Mouse (Mus musculus) hindbrain, embryonic 16.5 days (tissue): ENCODE results near the gene Atxn1. TPM values are rescaled to one million over a fixed set of nuclear protein-coding genes. Genes with fewer than 3 reads are reported as not detected.

Experiments used
- ATAC-seq: fragments of 200-750 bp; cut with Nextera tagmentation; 2 replicates; pipeline ENCODE4 v1.8.0; 2017; ENCODE audit warnings: moderate TSS enrichment, moderate library complexity
- H3K27ac ChIP-seq: fragments of 300-500 bp; sonication (generic); 2 replicates; pipeline ENCODE4 v1.5.1; 2014; ENCODE audit warnings: low read depth, mild to moderate bottlenecking, control low read depth, low read length, moderate library complexity
- H3K27me3 ChIP-seq: fragments of 300-500 bp; sonication (generic); replicated peaks from 2 replicates; pipeline ENCODE4 v1.6.1; 2014; ENCODE audit warnings: low read length; ENCODE audit not compliant: control insufficient read depth, insufficient read depth
- H3K36me3 ChIP-seq: fragments of 300-500 bp; sonication (generic); 2 replicates; pipeline ENCODE4 v1.6.1; 2014; ENCODE audit warnings: mild to moderate bottlenecking, low read length, moderate library complexity, mixed read lengths; ENCODE audit not compliant: control insufficient read depth, insufficient read depth
- H3K4me1 ChIP-seq: fragments of 300-500 bp; sonication (generic); 2 replicates; pipeline ENCODE4 v1.6.1; 2014; ENCODE audit warnings: low read depth, low read length; ENCODE audit not compliant: control insufficient read depth, insufficient read depth
- H3K4me2 ChIP-seq: fragments of 300-500 bp; sonication (generic); 2 replicates; pipeline ENCODE4 v1.6.1; 2014; ENCODE audit warnings: mild to moderate bottlenecking, low read length, control low read depth, moderate library complexity
- H3K4me3 ChIP-seq: fragments of 300-500 bp; sonication (generic); 2 replicates; pipeline ENCODE4 v1.5.1; 2014; ENCODE audit warnings: mild to moderate bottlenecking, low read length, control low read depth, moderate library complexity
- H3K9ac ChIP-seq: fragments of 300-500 bp; sonication (generic); 2 replicates; pipeline ENCODE4 v1.6.1; 2014; ENCODE audit warnings: low read depth, mild to moderate bottlenecking, control low read depth, low read length, moderate library complexity
- H3K9me3 ChIP-seq: fragments of 300-500 bp; sonication (generic); 2 replicates; pipeline ENCODE4 v1.6.1; 2014; ENCODE audit warnings: mild to moderate bottlenecking, low read length, moderate library complexity; ENCODE audit not compliant: control insufficient read depth
- WGBS: fragments of 180-500 bp; shearing (Covaris S2); extraction: QIAGEN DNeasy Blood & Tissue Kit; methylation state at CpG from one replicate; pipeline ENCODE4 v1.1.7; 2014; 5-methylcytosine and 5-hydroxymethylcytosine counted together
- polyA plus RNA-seq: library from polyadenylated mRNA; unstranded; fragments of >200 nt; fragmentation: Nextera tagmentation; extraction: Ambion mirVana; gene quantifications from 2 replicates; pipeline ENCODE4 v1.2.1, GENCODE M21; 2015

Gene Atxn1
- polyA plus RNA-seq, 1 experiment from 2014 or later: 8.3 TPM

GRCm38 (mm10) chr13:45715583-45716180 lies 249.1 kb downstream of the Atxn1 start:
- ATAC-seq: no peak
- H3K27me3 ChIP-seq: no peaks in the 10 kb centered on the region
- WGBS: 61% methylated on average over 7 of the region's 7 CpGs
- no peak overlapping the region for H3K27ac ChIP-seq
- no peak overlapping the region for H3K4me3 ChIP-seq
- H3K9ac ChIP-seq: no peak overlapping the region
- H3K9me3 ChIP-seq: no peaks in the 10 kb centered on the region
- H3K4me2 ChIP-seq: no peak overlapping the region
- no peaks in the 10 kb centered on the region for H3K36me3 ChIP-seq
- H3K4me1 ChIP-seq: no peaks in the 10 kb centered on the region

DNA sequence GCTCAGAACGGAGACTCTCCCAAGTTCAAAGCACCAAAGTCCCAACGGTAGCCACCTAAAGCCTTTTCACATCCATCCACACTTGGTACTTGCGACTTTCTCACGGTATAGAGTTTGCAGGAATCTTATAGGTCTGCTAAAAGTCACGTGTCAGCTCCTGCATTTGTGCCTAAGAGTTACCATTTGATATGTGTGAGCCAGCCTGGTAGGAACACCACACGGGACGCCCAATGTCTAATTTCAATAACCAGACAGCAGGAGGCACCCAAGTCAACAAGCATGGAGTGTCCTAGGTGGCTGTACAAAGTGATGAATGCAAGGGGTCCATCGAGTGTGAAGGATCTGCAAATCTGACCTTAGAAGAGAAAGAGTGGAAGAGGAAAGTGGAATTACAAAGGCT lies 254.8 kb downstream of the Atxn1 start:
- WGBS: 87% methylated on average over 8 of the region's 8 CpGs
- Histone ChIP-seq H3K9ac (no peak overlapping the region), H3K27me3 (no peaks in the 10 kb centered on the region), H3K4me1 (no peaks in the 10 kb centered on the region), H3K27ac (no peak overlapping the region), H3K4me3 (no peak overlapping the region), H3K36me3 (no peaks in the 10 kb centered on the region), H3K4me2 (no peak overlapping the region), H3K9me3 (no peaks in the 10 kb centered on the region)
- no peak for ATAC-seq

DNA sequence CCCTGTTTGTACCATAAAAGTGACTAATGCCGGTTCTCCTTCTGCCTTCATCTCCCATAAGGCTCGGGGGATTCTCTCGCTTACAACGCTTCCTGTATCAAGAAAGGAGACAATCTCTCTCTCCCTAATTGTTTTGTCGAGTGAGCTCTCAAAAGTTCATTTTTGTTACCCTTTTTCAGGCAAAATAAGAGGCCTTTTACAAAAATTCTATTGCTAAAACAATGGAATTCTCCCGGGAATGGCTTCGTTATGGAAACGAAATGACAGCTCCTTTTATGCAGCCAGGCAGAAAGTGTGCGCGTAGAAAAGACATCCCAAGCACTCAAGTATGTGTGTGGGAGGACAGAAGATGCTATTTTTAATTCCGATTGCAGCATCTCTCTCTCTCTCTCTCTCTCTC lies 255.4 kb downstream of the Atxn1 start:
- Histone ChIP-seq H3K4me3 (no peak overlapping the region), H3K36me3 (no peaks in the 10 kb centered on the region), H3K9ac (no peak overlapping the region), H3K27ac (0 out of 2 replicates have a peak overlapping the region, but pooled peaks have one; percentile 4), H3K9me3 (no peaks in the 10 kb centered on the region), H3K27me3 (no peaks in the 10 kb centered on the region), H3K4me2 (no peak overlapping the region), H3K4me1 (no peaks in the 10 kb centered on the region)
- ATAC-seq: no peak
- 39% methylated on average over 11 of the region's 11 CpGs for WGBS

DNA sequence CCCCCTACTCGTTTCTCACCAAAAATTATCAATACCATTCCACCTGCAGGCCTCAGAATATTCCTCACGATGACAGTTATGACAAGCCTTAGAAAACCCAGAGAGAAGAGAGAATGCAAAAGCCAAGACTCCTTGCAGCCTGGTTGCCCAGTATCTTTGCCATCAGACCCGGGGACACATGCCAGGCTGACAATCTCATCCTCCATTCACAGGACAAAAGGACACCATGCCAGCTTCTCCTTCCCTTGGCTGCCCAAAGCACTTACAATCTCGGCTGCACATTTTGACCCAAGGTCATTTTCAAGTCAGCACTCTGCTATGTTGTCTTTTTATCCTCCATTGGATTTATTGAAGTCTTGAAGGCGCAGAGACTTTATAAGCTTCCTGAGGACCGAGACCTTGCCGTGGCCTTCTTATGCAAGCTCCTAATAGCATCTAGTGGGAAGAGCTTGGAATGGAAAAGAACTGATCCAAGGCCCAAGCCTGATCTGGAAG lies 263.5 kb downstream of the Atxn1 start:
- H3K4me3 ChIP-seq: no peak overlapping the region

GRCm38 (mm10) chr13:45698982-45699381 lies 265.8 kb downstream of the Atxn1 start:
- Histone ChIP-seq H3K4me1 (no peaks in the 10 kb centered on the region), H3K4me3 (no peak overlapping the region), H3K9ac (no peak overlapping the region), H3K27me3 (no peaks in the 10 kb centered on the region), H3K9me3 (peaks cover 2% of the 10 kb centered on the region; the same call in 1 of the 2 replicates), H3K27ac (no peak overlapping the region), H3K36me3 (no peaks in the 10 kb centered on the region), H3K4me2 (no peak overlapping the region)
- WGBS: 86% methylated on average over 3 of the region's 3 CpGs
- ATAC-seq: no peak

More for the DNA sequence above, 263.5 kb downstream of the Atxn1 start:
- Histone ChIP-seq H3K4me2 (no peak overlapping the region), H3K27ac (no peak overlapping the region), H3K36me3 (no peaks in the 10 kb centered on the region), H3K9me3 (no peaks in the 10 kb centered on the region), H3K27me3 (no peaks in the 10 kb centered on the region), H3K4me1 (no peaks in the 10 kb centered on the region), H3K9ac (no peak overlapping the region)
- no peak for ATAC-seq
- 72% methylated on average over 7 of the region's 7 CpGs for WGBS

DNA sequence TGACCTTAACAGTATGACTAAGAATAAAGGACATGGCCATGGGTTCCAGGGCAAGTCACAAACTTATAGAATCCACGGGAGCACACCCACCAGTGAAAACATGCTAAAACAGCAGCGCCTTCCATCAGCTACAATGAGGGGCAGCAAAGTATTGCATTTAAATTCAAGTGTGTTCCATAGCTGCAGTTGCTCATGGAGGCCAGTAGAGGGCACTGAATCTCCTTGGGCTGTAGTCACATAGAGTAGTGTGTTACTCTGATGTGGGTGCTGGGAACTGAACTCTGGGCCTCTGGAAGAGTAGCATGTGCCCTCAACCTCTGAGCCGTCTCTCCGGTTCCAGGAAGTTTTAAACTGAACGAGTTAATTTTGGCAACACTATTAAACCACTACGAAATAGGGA lies 268.8 kb downstream of the Atxn1 start:
- no peak overlapping the region for H3K9ac ChIP-seq
- H3K27ac ChIP-seq: no peak overlapping the region
- H3K36me3 ChIP-seq: no peaks in the 10 kb centered on the region
- H3K9me3 ChIP-seq: peaks cover 2% of the 10 kb centered on the region; the same call in 1 of the 2 replicates
- no peak for ATAC-seq
- H3K4me1 ChIP-seq: no peaks in the 10 kb centered on the region
- WGBS: 94% methylated on average over 6 of the region's 6 CpGs
- no peak overlapping the region for H3K4me2 ChIP-seq
- no peaks in the 10 kb centered on the region for H3K27me3 ChIP-seq
- no peak overlapping the region for H3K4me3 ChIP-seq

GRCm38 (mm10) chr13:45694921-45695437 lies 269.8 kb downstream of the Atxn1 start:
- H3K27me3 ChIP-seq: no peaks in the 10 kb centered on the region

DNA sequence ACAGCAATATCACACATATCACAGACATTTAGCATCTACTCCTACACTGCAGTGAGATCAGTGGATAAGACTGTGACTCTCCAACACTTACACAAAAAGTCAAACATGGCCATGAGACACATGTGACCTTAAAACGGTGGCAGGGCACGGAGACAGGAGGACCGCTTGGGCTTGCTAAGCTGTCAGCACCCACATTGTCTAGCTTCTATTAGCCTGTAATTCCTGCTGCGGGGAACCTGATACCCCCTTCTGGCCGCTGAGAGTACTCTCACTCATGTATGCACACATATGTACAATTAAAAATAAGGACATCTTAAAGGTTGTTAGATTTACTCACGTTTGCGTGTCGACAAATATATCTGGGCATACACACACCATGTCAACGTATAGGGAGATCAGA lies 270.9 kb downstream of the Atxn1 start:
- no peak overlapping the region for H3K4me3 ChIP-seq
- no peaks in the 10 kb centered on the region for H3K36me3 ChIP-seq
- H3K27me3 ChIP-seq: no peaks in the 10 kb centered on the region
- H3K9ac ChIP-seq: no peak overlapping the region
- H3K4me1 ChIP-seq: no peaks in the 10 kb centered on the region; the same call in 1 of the 2 replicates
- H3K27ac ChIP-seq: no peak overlapping the region
- no peak overlapping the region for H3K4me2 ChIP-seq
- ATAC-seq: no peak
- WGBS: 97% methylated on average over 9 of the region's 9 CpGs
- peaks cover 2% of the 10 kb centered on the region; the same call in 1 of the 2 replicates for H3K9me3 ChIP-seq

More at GRCm38 (mm10) chr13:45694921-45695437, 269.8 kb downstream of the Atxn1 start:
- Histone ChIP-seq H3K4me2 (no peak overlapping the region), H3K4me1 (no peaks in the 10 kb centered on the region; the same call in 1 of the 2 replicates), H3K36me3 (no peaks in the 10 kb centered on the region), H3K9ac (no peak overlapping the region), H3K9me3 (peaks cover 2% of the 10 kb centered on the region; the same call in 1 of the 2 replicates), H3K4me3 (no peak overlapping the region), H3K27ac (no peak overlapping the region)
- 89% methylated on average over 12 of the region's 12 CpGs for WGBS
- no peak for ATAC-seq

DNA sequence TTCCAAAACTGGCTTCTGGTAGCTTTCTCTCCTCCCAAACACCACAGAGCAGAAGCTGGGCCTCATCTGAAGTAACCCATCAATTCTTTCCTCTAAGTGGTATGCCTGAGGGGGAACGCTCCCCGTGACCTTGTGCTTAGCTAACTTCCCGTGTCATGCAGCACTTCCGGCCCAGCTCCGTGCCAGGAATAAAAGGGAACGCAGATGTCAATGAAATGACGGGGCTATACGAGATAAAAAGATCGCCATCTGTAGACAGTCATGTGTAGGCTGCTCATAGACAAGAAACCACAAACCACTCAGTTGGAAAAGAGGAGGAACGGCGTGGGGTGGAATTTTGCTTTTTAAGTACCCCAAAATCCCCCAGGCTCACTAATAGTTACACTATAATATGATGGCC lies 271.3 kb downstream of the Atxn1 start:
- H3K9me3 ChIP-seq: peaks cover 2% of the 10 kb centered on the region; the same call in 1 of the 2 replicates
- H3K9ac ChIP-seq: no peak overlapping the region
- WGBS: 61% methylated on average over 11 of the region's 11 CpGs
- H3K4me3 ChIP-seq: no peak overlapping the region
- no peaks in the 10 kb centered on the region for H3K27me3 ChIP-seq
- no peak overlapping the region for H3K4me2 ChIP-seq
- no peaks in the 10 kb centered on the region for H3K36me3 ChIP-seq
- H3K27ac ChIP-seq: no peak overlapping the region
- no peaks in the 10 kb centered on the region; the same call in 1 of the 2 replicates for H3K4me1 ChIP-seq
- no peak for ATAC-seq
